Mouse (Mus musculus): Measurements from ENCODE around the gene Ptpn7. TPM values are rescaled to one million over a fixed set of nuclear protein-coding genes. Genes with fewer than 3 reads are reported as not detected.

Ptpn7 gene
- 11.9 and 12.4 TPM in 2 replicates for polyA plus RNA-seq (2012; rRNA removed)
- polyA plus RNA-seq (2014; fragmentation: Nextera tagmentation; extraction: Ambion mirVana) = 8.6 and 9.4 TPM in 2 replicates

DNA sequence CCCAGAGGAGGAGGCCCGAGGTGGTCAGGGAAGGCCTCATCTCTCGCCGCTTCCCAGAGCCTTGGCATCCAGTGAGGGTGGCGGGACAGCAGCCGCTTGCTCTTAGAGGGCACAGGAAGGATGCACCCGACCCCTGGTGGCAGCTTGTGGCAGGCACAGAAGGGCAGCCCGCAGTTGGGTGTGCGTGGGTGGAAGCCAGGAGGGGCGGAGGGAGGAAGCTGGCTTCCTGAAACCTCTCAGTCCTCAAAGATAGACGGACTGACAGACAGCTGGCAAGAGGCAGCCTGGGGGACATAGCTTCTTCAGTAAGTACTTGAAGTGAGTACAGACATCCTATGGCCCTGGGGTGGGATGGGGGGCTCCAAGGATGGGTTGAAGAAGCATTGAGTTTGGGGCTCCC, at the start of gene Ptpn7:
Ptpn7 (plus strand) TSS at position 228 of the 400 bp plus-strand sequence.
- peak within 1 kb of the TSS; percentile 41 to 53 for H3K4me3 ChIP-seq (ENCODE audit: insufficient read depth in 1 of 2, low read depth in 2 of 2, low read length in 2 of 2)
- H3K27me3 ChIP-seq (ENCODE audit: control insufficient read depth, insufficient read depth, low read length) = no peaks in the 10 kb centered on the region; the same call in 1 of the 2 replicates
- H3K27ac ChIP-seq = peak within 1 kb of the TSS; percentile 41
- ATAC-seq (ENCODE audit: insufficient read depth) (peak; percentile 74), DNase-seq (ENCODE audit: low read depth in 3 of 3, low spot score in 3 of 3) (peak; percentile 62 to 68 (median 65))
- TF ChIP-seq CTCF (IDR thresholded peaks at IDR 0.05; ENCODE audit: low read depth) = peak; percentile 95
- no peak for TF ChIP-seq EP300 (IDR thresholded peaks at IDR 0.05; ENCODE audit: low read depth)
- peaks cover 26 to 33% of the 10 kb centered on the region in 2 experiments for H3K4me1 ChIP-seq (replicated peaks; ENCODE audit: control insufficient read depth in 2 of 2, insufficient read depth in 2 of 2, low read length in 1 of 2)
- 3% methylated on average over 10 of the region's 10 CpGs for WGBS (ENCODE audit: insufficient replicate concordance)
- H3K9me3 ChIP-seq (ENCODE audit: control insufficient read depth, low read length) = no peaks in the 10 kb centered on the region
- H3K4me2 ChIP-seq (ENCODE audit: low read depth) = peak within 1 kb of the TSS; percentile 63
- peak within 1 kb of the TSS; percentile 53 for H3K9ac ChIP-seq (replicated peaks)
- H3K36me3 ChIP-seq (replicated peaks; ENCODE audit: control insufficient read depth, insufficient read depth, low read depth) = no peaks in the 10 kb centered on the region; the same call in 1 of the 2 replicates

DNA sequence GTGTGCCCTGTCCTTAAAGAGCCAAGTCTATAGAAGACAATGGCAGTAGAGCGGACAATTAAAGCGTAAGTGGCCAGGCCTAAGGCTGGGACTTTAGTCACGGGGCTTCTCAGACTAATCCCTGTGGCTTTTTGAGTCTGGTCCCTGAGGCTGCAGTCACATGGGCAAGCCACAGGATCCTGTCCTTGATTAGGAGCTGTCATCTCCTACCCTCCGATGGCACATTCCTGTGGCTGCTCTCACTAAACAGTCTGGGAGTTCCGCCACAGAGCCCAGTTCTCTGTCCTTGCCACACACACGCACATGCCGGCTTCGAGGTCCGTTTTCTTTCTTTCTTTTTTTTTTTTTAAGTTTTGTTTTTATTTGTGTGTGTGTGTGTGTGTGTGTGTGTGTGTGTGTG, 49.0 kb upstream of the Ptpn7 start:
- ATAC-seq (ENCODE audit: insufficient read depth) (no peak), DNase-seq (ENCODE audit: low read depth in 3 of 3, low spot score in 3 of 3) (no peak)
- H3K9ac ChIP-seq (replicated peaks) = no peak overlapping the region
- TF ChIP-seq CTCF (IDR thresholded peaks at IDR 0.05; ENCODE audit: low read depth) (no peak), EP300 (IDR thresholded peaks at IDR 0.05; ENCODE audit: low read depth) (no peak)
- peaks cover 15% of the 10 kb centered on the region for H3K27me3 ChIP-seq (ENCODE audit: control insufficient read depth, insufficient read depth, low read length)
- no peaks in the 10 kb centered on the region for H3K9me3 ChIP-seq (ENCODE audit: control insufficient read depth, low read length)
- WGBS (ENCODE audit: insufficient replicate concordance) = 31% methylated on average over 9 of the region's 9 CpGs
- H3K27ac ChIP-seq = no peak overlapping the region
- no peaks in the 10 kb centered on the region for H3K36me3 ChIP-seq (replicated peaks; ENCODE audit: control insufficient read depth, insufficient read depth, low read depth)
- no peaks in the 10 kb centered on the region for H3K4me1 ChIP-seq (replicated peaks; ENCODE audit: control insufficient read depth in 2 of 2, insufficient read depth in 2 of 2, low read length in 1 of 2)
- no peak overlapping the region for H3K4me2 ChIP-seq (ENCODE audit: low read depth)
- no peak overlapping the region for H3K4me3 ChIP-seq (ENCODE audit: insufficient read depth in 1 of 2, low read depth in 2 of 2, low read length in 2 of 2)

DNA sequence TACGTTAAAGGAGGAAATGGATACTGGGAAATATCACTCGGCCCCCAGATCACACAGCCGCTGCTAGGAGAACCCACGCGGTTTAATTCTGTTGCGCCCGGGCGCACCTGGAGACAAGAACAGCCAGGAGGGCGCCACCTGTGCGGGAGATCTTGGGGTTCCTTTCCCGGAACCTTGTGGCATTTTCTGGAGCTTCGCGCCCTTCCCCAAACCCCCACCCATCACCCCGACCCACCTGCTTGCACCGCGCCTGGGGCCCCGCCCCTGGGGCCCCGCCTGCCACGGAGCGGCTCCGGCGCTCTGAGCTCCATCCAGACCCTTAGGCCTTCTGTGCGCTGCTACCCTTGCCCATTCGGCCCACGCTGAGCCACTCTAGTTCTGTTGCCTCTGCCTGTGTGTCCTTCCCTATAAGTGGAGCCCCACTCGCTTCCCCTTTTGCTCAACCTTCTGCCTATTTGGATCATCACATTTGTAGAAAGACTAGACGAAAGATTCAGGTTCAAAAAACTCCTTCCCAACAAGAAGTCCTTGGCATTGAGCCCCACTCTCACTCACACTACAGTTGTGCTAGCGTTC, 47.1 kb upstream of the Ptpn7 start:
- 10% methylated on average over 28 of the region's 28 CpGs for WGBS (ENCODE audit: insufficient replicate concordance)
- Histone ChIP-seq H3K27ac (no peak overlapping the region), H3K4me2 (ENCODE audit: low read depth) (no peak overlapping the region), H3K9me3 (ENCODE audit: control insufficient read depth, low read length) (no peaks in the 10 kb centered on the region), H3K4me3 (ENCODE audit: insufficient read depth in 1 of 2, low read depth in 2 of 2, low read length in 2 of 2) (no peak overlapping the region), H3K4me1 (replicated peaks; ENCODE audit: control insufficient read depth in 2 of 2, insufficient read depth in 2 of 2, low read length in 1 of 2) (no peaks in the 10 kb centered on the region), H3K36me3 (replicated peaks; ENCODE audit: control insufficient read depth, insufficient read depth, low read depth) (no peaks in the 10 kb centered on the region), H3K27me3 (ENCODE audit: control insufficient read depth, insufficient read depth, low read length) (peaks cover 15% of the 10 kb centered on the region), H3K9ac (replicated peaks) (no peak overlapping the region)
- no peak for TF ChIP-seq EP300 (IDR thresholded peaks at IDR 0.05; ENCODE audit: low read depth)
- no peak for TF ChIP-seq CTCF (IDR thresholded peaks at IDR 0.05; ENCODE audit: low read depth)
- ATAC-seq (ENCODE audit: insufficient read depth) (no peak), DNase-seq (ENCODE audit: low read depth in 3 of 3, low spot score in 3 of 3) (no peak)

DNA sequence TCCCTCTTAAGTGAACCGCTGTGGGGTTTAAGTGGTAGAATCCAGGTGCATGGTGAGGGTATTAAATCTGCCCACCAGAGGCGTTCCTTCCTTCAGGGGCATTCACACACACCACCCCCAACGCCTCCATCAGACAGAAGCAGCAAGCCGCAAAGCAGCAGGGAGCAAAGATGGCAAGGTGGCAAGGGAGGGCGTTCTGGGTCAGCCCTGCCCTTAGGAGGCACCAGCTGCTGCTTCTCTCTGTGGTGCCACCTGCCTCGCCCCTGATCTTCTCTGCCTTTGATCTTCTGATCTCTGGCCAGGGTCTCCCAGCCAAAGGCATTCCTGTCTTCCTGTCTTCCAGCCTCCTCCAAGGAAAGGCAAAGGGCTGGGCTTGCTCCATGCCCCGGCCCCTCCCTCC, 46.5 kb upstream of the Ptpn7 start:
- no peak for TF ChIP-seq EP300 (IDR thresholded peaks at IDR 0.05; ENCODE audit: low read depth)
- TF ChIP-seq CTCF (IDR thresholded peaks at IDR 0.05; ENCODE audit: low read depth) = no peak
- H3K4me1 ChIP-seq (replicated peaks; ENCODE audit: control insufficient read depth in 2 of 2, insufficient read depth in 2 of 2, low read length in 1 of 2) = no peaks in the 10 kb centered on the region
- H3K27ac ChIP-seq = no peak overlapping the region
- H3K27me3 ChIP-seq (ENCODE audit: control insufficient read depth, insufficient read depth, low read length) = peaks cover 15% of the 10 kb centered on the region
- no peak overlapping the region for H3K4me3 ChIP-seq (ENCODE audit: insufficient read depth in 1 of 2, low read depth in 2 of 2, low read length in 2 of 2)
- H3K36me3 ChIP-seq (replicated peaks; ENCODE audit: control insufficient read depth, insufficient read depth, low read depth) = no peaks in the 10 kb centered on the region
- no peak overlapping the region for H3K9ac ChIP-seq (replicated peaks)
- no peak overlapping the region for H3K4me2 ChIP-seq (ENCODE audit: low read depth)
- WGBS (ENCODE audit: insufficient replicate concordance) = 31% methylated on average over 7 of the region's 7 CpGs
- no peaks in the 10 kb centered on the region for H3K9me3 ChIP-seq (ENCODE audit: control insufficient read depth, low read length)
- no peak for ATAC-seq (ENCODE audit: insufficient read depth)
- no peak for DNase-seq (ENCODE audit: low read depth in 3 of 3, low spot score in 3 of 3)

DNA sequence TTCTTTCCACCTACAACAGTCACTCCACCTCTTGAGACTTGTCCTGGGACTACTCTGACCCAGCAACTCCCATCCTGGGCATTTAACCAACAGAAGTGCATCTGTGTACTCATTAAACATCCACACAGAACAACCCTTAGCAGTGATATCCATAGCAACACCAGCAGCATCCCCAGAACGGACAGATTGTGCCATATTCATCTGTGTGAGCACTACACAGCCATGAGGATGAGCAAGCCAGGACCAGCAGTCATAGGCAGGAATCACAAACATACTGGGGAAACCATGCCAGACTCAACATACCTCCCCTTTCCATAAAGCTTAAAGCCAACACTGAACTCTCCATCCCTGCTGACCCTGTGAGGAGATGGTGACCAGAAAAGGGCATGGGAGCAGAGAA, 45.1 kb upstream of the Ptpn7 start:
- no peak for DNase-seq (ENCODE audit: low read depth in 3 of 3, low spot score in 3 of 3)
- Histone ChIP-seq H3K27ac (no peak overlapping the region), H3K4me3 (ENCODE audit: insufficient read depth in 1 of 2, low read depth in 2 of 2, low read length in 2 of 2) (no peak overlapping the region), H3K36me3 (replicated peaks; ENCODE audit: control insufficient read depth, insufficient read depth, low read depth) (no peaks in the 10 kb centered on the region), H3K27me3 (ENCODE audit: control insufficient read depth, insufficient read depth, low read length) (peaks cover 15% of the 10 kb centered on the region), H3K4me2 (ENCODE audit: low read depth) (no peak overlapping the region), H3K4me1 (replicated peaks; ENCODE audit: control insufficient read depth in 2 of 2, insufficient read depth in 2 of 2, low read length in 1 of 2) (no peaks in the 10 kb centered on the region), H3K9ac (replicated peaks) (no peak overlapping the region), H3K9me3 (ENCODE audit: control insufficient read depth, low read length) (no peaks in the 10 kb centered on the region)
- 32% methylated on average over 1 of the region's 1 CpGs for WGBS (ENCODE audit: insufficient replicate concordance)
- ATAC-seq (ENCODE audit: insufficient read depth) = no peak
- TF ChIP-seq CTCF (IDR thresholded peaks at IDR 0.05; ENCODE audit: low read depth) = no peak
- no peak for TF ChIP-seq EP300 (IDR thresholded peaks at IDR 0.05; ENCODE audit: low read depth)
